Mouse (Mus musculus) kidney, adult 2 months (tissue): ENCODE data around the gene Trim56. TPM values are rescaled to one million over a fixed set of nuclear protein-coding genes. Genes with fewer than 3 reads are reported as not detected.

ENCODE experiments used
- DNase-seq: peaks from one replicate; pipeline ENCODE4 v3.0.0; 2021
- H3K27ac ChIP-seq: fragments of 200-500 bp; 2 replicates; pipeline ENCODE4 v1.5.1; 2012; ENCODE audit warnings: low read depth, low read length, control low read depth, inconsistent platforms; ENCODE audit not compliant: insufficient read depth
- H3K27me3 ChIP-seq: fragments of 200-500 bp; replicated peaks from 2 replicates; pipeline ENCODE4 v1.6.1; 2012; ENCODE audit warnings: mild to moderate bottlenecking, moderate library complexity, low read length, inconsistent platforms; ENCODE audit not compliant: control insufficient read depth, insufficient read depth
- H3K36me3 ChIP-seq: fragments of 200-500 bp; 2 replicates; pipeline ENCODE4 v1.6.1; 2012; ENCODE audit warnings: mild to moderate bottlenecking, moderate library complexity, low read length, inconsistent platforms; ENCODE audit not compliant: control insufficient read depth, insufficient read depth
- H3K4me1 ChIP-seq: fragments of 200-500 bp; 2 replicates; pipeline ENCODE4 v1.6.1; 2011; ENCODE audit warnings: low read length; ENCODE audit not compliant: control insufficient read depth, insufficient read depth
- H3K4me3 ChIP-seq: fragments of 200-500 bp; 2 replicates; pipeline ENCODE4 v1.5.1; 2011; ENCODE audit warnings: mild to moderate bottlenecking, low read depth, low read length, control low read depth; ENCODE audit not compliant: insufficient read depth
- CTCF ChIP-seq: fragments of 200-500 bp; conservative IDR thresholded peaks from 2 replicates; pipeline ENCODE4 v1.5.1; 2011; ENCODE audit warnings: low read depth, mild to moderate bottlenecking, control low read depth, low read length, moderate library complexity, mixed read lengths; ENCODE audit not compliant: insufficient read depth, insufficient read length
- POLR2A ChIP-seq: fragments of 200-500 bp; IDR thresholded peaks from one replicate; pipeline ENCODE4 v1.6.1; 2011; ENCODE audit warnings: low read depth, low read length, control low read depth
- WGBS: fragments of 180-500 bp; shearing (Covaris S2); methylation state at CpG from one replicate; pipeline ENCODE4 v1.1.7; 2018; 5-methylcytosine and 5-hydroxymethylcytosine counted together
- polyA plus RNA-seq: library from polyadenylated mRNA; depleted of rRNA; stranded (reverse); fragments of >200 nt; gene quantifications from 2 replicates; pipeline ENCODE4 v1.2.3, GENCODE M21; 2012

The Trim56 gene
- polyA plus RNA-seq, 1 experiment = 14.4 TPM

DNA sequence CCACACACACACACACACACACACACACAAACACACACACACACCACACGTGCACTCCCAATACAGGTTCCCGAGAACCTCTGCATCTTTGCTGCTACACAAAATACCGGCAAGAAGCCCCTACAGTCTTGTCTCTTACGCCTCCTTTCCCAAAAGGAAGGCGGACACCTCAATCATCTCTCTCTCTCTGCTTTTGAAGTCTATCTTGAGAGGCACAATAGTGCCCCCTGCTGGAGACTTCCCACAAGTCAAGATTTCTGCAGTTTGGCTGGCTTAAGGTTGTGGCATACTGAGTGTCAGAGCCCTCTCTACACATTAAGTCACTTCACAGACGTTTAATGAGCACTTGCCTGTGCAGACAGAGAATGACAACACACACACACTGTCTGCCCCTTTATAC is 9.0 kb downstream of the Trim56 start:
- Histone ChIP-seq H3K4me3 (no peak overlapping the region), H3K36me3 (no peaks in the 10 kb centered on the region), H3K27ac (no peak overlapping the region), H3K4me1 (no peaks in the 10 kb centered on the region; the same call in 1 of the 2 replicates), H3K27me3 (no peaks in the 10 kb centered on the region)
- 9% methylated on average over 6 of the region's 6 CpGs for WGBS
- DNase-seq = peak; percentile 87
- TF ChIP-seq CTCF = peak; percentile 78
- TF ChIP-seq POLR2A = no peak

GRCm38 (mm10) chr5:137106434-137106833 is 9.6 kb downstream of the Trim56 start:
- Histone ChIP-seq H3K4me3 (no peak overlapping the region), H3K4me1 (no peaks in the 10 kb centered on the region; the same call in 1 of the 2 replicates), H3K27me3 (no peaks in the 10 kb centered on the region), H3K27ac (no peak overlapping the region), H3K36me3 (no peaks in the 10 kb centered on the region)
- 77% methylated on average over 4 of the region's 4 CpGs for whole genome bisulfite sequencing
- DNase-seq = peak; percentile 61
- no peak for TF ChIP-seq CTCF
- no peak for TF ChIP-seq POLR2A

DNA sequence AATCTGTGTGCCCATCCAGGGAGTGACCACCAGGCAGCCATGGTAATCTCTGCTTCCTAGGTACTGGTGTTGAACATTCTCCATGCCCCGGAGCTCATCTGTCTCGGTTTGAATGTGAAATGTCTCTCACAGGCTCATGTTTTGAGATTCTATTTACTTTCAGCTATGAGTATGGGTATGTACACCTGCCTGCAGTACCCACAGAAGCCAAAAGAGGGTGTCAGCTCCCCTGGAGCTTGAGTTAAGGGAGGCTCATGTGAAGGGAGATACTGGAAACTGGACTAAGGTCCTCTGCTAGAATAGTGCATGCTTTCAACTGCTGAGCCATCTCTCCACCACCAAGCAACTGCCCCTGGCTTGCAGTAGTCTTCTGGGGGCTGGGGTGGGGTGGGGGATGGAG is 12.0 kb downstream of the Trim56 start:
- Histone ChIP-seq H3K4me1 (no peaks in the 10 kb centered on the region; the same call in 1 of the 2 replicates), H3K36me3 (no peaks in the 10 kb centered on the region), H3K27me3 (no peaks in the 10 kb centered on the region), H3K27ac (no peak overlapping the region), H3K4me3 (no peak overlapping the region)
- TF ChIP-seq CTCF = 0 out of 2 replicates have a peak, but pooled peaks have one; percentile 5
- TF ChIP-seq POLR2A = no peak
- 90% methylated on average over 2 of the region's 2 CpGs for WGBS
- DNase-seq = no peak

DNA sequence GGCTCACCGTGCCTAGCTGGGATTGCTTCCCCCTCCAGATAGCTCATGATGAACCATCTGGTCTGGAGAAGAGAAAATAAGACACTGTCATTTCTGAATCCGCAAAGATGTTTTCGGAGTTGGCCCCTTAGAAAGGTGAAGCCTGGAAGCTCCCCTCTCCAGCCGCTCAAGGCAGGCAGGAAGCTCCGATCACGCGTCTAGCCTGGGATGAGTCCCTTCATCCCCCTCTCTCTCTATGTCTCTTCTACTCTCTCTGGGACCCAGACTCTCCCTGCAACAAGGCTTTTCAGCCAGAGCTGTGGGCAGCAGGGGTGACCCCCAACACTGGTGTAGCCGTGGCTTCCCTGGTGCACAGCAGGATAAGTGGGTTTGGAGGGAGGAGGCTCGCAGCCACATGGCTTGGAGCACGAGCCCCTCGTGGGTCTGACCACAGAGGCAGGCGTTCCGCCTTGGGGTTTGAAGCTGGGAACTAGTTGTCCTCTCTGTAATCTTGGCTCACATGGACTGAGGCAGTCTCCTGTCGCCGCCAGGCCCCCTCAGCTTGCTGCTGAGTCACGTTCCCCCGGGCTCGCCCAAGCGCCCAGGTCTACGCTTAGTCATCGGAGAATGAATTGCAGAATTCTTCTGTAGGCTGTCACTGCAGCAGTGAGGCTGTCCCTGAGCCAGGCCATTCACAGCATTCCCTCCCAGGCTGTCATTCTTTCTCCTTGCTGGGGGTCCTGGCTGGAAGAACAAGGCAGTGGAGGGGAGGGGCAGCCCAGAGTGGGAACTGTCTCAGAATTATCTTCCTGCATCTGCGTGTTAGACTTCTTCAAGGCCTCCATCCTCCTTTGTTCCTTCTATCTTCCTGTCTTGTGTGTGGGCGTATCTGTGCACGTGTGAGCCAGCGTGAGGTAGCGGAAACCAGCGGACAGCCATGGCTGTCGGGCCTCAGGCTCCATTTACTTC is 13.2 kb downstream of the Trim56 start:
- Histone ChIP-seq H3K4me1 (no peaks in the 10 kb centered on the region; the same call in 1 of the 2 replicates), H3K27me3 (no peaks in the 10 kb centered on the region), H3K4me3 (no peak overlapping the region), H3K36me3 (no peaks in the 10 kb centered on the region), H3K27ac (no peak overlapping the region)
- no peak for TF ChIP-seq POLR2A
- TF ChIP-seq CTCF = no peak
- 70% methylated on average over 28 of the region's 28 CpGs for WGBS
- DNase-seq = no peak

DNA sequence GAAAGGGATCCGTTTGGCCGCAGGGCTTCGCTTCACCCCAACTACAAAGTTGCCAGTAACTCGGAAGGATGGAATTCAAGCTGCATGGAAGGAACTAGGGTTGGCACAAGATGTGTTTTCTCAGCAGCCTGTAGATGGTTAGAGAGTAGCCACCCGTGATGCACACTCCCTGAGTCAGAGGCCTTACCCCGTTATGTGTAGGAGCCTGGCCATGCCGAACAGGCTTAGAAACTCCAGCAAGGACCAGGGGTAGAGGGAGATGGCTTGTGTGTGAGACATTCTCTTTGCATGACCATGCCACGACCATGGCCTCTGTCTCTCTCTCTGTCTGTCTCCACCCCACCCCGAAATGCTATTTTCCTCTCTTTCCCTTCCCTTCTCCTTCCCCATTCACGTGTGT is 13.9 kb downstream of the Trim56 start:
- H3K27me3 ChIP-seq = no peaks in the 10 kb centered on the region
- no peaks in the 10 kb centered on the region for H3K36me3 ChIP-seq
- DNase-seq = no peak
- H3K27ac ChIP-seq = no peak overlapping the region
- no peaks in the 10 kb centered on the region for H3K4me1 ChIP-seq
- no peak overlapping the region for H3K4me3 ChIP-seq
- TF ChIP-seq POLR2A = no peak
- no peak for TF ChIP-seq CTCF
- WGBS = 63% methylated on average over 10 of the region's 10 CpGs

- no peak overlapping the region for H3K27ac ChIP-seq
- TF ChIP-seq POLR2A (no peak), CTCF (no peak)
- no peak overlapping the region for H3K4me3 ChIP-seq
- H3K27me3 ChIP-seq = no peaks in the 10 kb centered on the region
- WGBS = 38% methylated on average over 4 of the region's 4 CpGs
- DNase-seq = no peak
- no peaks in the 10 kb centered on the region for H3K4me1 ChIP-seq
- H3K36me3 ChIP-seq = no peaks in the 10 kb centered on the region
Observed at GRCm38 (mm10) chr5:137100660-137101059, 15.3 kb downstream of the Trim56 start.

- H3K27ac ChIP-seq = no peak overlapping the region
- DNase-seq = peak; percentile 40
- no peaks in the 10 kb centered on the region for H3K36me3 ChIP-seq
- TF ChIP-seq POLR2A = no peak
- no peak for TF ChIP-seq CTCF
- WGBS = 63% methylated on average over 11 of the region's 11 CpGs
- no peaks in the 10 kb centered on the region for H3K27me3 ChIP-seq
- H3K4me3 ChIP-seq = no peak overlapping the region
- H3K4me1 ChIP-seq = no peaks in the 10 kb centered on the region
Observed at GRCm38 (mm10) chr5:137098418-137098817, 17.6 kb downstream of the Trim56 start.
